Mouse (Mus musculus): ENCODE measurements around the gene Nbeal2. TPM values are rescaled to one million over a fixed set of nuclear protein-coding genes. Genes with fewer than 3 reads are reported as not detected.

Gene Nbeal2
- polyA plus RNA-seq, 1 experiment from 2014 or later, result 1.7 TPM

DNA sequence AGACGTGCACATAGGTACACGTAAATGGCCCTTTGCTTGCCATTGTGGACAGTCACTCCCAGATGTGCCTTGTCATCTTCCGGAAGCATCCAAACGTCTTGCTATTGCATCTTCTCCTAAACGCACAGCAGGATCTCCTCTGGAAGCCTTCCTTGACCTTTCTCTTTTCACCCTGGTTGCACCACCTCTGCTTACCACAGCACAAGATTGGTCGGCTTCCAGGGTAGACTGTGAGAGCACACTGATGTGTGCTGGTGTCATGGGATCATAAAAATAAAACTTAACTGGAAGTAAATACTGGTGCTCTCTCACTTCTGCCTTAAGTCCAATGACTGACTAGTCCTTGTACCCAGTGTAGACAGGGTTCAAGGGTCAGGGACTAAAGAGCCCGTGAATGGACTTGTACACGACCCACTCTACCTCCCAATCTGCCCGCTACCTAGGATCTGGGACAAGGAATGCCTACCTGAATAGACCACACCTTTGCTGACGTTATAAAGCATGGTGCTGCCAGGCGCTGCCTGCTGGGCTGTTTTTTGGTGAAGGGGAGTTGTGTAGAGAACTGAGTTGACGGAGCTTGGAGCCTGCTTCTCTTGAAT, 31.2 kb downstream of the Nbeal2 start:
- peaks cover 15% of the 10 kb centered on the region for H3K4me1 ChIP-seq
- no peak for ATAC-seq (ENCODE audit: insufficient number of reproducible peaks, insufficient read depth, low FRiP score, low TSS enrichment)
- WGBS, result 85% methylated on average over 12 of the region's 12 CpGs
- H3K36me3 ChIP-seq, result peaks cover 52% of the 10 kb centered on the region
- no peaks in the 10 kb centered on the region for H3K9me3 ChIP-seq
- H3K27ac ChIP-seq, result no peak overlapping the region
- peak overlapping the region; percentile 92 for H3K4me2 ChIP-seq (replicated peaks)
- H3K4me3 ChIP-seq, result no peak overlapping the region
- no peak overlapping the region for H3K9ac ChIP-seq
- H3K27me3 ChIP-seq, result no peaks in the 10 kb centered on the region

DNA sequence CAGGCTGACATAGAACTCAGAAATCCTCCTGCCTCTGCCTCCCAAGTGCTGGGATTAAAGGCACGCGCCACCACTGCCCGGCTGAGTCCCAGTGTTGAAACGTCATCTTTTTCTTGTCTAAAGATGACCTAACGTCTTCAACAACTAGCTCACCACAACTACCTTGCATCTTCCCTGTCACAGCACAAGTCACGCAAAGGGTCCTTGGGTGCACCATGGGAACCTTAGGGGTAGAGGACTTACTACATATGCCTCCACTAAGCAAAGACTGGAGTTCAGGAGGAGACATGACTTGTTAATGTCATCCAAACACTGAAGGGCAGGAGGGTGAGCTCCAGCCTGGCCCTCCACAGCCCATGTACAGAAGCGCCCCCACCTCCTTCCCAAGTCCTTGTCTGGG, 33.3 kb downstream of the Nbeal2 start:
- Histone ChIP-seq H3K9me3 (no peaks in the 10 kb centered on the region), H3K9ac (no peak overlapping the region), H3K4me2 (replicated peaks) (no peak overlapping the region), H3K27me3 (no peaks in the 10 kb centered on the region), H3K4me1 (peaks cover 15% of the 10 kb centered on the region), H3K36me3 (peaks cover 70% of the 10 kb centered on the region), H3K4me3 (no peak overlapping the region), H3K27ac (no peak overlapping the region)
- ATAC-seq (ENCODE audit: insufficient number of reproducible peaks, insufficient read depth, low FRiP score, low TSS enrichment), result no peak
- 92% methylated on average over 7 of the region's 7 CpGs for WGBS

DNA sequence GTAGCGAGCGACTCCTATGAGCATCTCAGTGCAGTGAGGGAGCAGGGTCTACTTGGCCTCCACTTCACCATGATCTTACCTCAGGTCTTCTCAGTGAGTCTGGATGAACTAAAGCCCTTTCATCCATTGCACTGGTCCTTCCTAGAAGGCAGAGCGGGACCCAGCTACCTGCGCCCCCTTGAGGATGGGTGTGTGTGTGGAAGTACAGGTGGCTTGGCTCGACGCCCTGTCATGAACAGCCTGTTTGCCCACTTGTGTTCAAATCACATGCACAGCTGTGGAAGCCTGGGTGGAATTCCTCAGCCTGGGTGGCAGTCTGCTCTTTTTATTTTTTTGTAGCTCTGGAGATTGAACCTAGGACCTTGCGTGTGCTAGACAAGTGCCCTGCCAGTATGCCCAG, 33.8 kb downstream of the Nbeal2 start:
- Histone ChIP-seq H3K9me3 (no peaks in the 10 kb centered on the region), H3K36me3 (peaks cover 75% of the 10 kb centered on the region), H3K27ac (no peak overlapping the region), H3K9ac (no peak overlapping the region), H3K4me2 (replicated peaks) (no peak overlapping the region), H3K4me3 (no peak overlapping the region), H3K27me3 (no peaks in the 10 kb centered on the region), H3K4me1 (peaks cover 12% of the 10 kb centered on the region)
- 89% methylated on average over 7 of the region's 7 CpGs for WGBS
- ATAC-seq (ENCODE audit: insufficient number of reproducible peaks, insufficient read depth, low FRiP score, low TSS enrichment), result no peak

DNA sequence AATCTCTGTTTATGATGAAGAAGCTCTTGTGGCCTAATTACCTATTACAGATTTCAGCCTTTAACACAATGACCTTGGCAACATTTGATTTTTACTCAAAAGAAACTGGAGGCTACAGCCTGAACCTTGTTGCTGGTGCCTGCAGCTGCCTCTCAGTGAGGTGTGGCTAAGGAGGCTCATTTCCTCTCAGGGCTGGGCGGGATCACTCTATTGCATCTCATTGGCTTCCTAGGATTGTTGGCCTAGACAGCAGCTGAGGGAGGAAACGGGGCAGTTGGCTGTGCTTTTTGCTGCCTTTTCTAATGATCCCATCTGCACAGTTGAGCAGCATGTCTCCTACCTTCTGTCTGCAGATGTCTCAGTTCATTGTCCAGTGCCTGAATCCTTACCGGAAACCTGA, 36.9 kb downstream of the Nbeal2 start:
- Histone ChIP-seq H3K4me1 (no peaks in the 10 kb centered on the region), H3K4me2 (replicated peaks) (no peak overlapping the region), H3K9me3 (no peaks in the 10 kb centered on the region), H3K4me3 (no peak overlapping the region), H3K27me3 (no peaks in the 10 kb centered on the region), H3K27ac (no peak overlapping the region), H3K9ac (no peak overlapping the region), H3K36me3 (peaks cover 83% of the 10 kb centered on the region)
- 89% methylated on average over 3 of the region's 3 CpGs for WGBS
- no peak for ATAC-seq (ENCODE audit: insufficient number of reproducible peaks, insufficient read depth, low FRiP score, low TSS enrichment)

DNA sequence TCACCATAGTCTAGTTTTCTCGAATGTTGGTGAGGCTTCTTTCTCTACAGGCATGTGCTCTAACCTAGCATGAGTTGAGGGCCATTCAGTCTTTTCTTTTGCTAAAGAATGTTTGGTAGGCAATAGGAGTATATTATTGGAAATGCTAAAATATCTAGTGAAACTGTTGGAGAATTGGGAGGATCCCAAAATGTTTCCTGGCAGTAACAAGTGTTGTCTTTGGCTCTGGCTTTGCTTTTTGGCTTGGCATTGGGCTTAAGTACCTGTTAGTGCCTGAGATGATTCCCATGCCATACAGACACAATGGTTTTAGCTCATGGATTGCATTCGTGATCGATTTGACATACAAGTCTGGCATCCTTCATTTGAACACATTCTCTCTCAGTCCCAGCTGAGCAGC, 42.5 kb downstream of the Nbeal2 start:
- Histone ChIP-seq H3K27ac (no peak overlapping the region), H3K27me3 (no peaks in the 10 kb centered on the region), H3K9me3 (no peaks in the 10 kb centered on the region), H3K4me1 (no peaks in the 10 kb centered on the region), H3K4me3 (no peak overlapping the region), H3K4me2 (replicated peaks) (no peak overlapping the region), H3K9ac (no peak overlapping the region), H3K36me3 (peaks cover 59% of the 10 kb centered on the region)
- no peak for ATAC-seq (ENCODE audit: insufficient number of reproducible peaks, insufficient read depth, low FRiP score, low TSS enrichment)
- WGBS, result 87% methylated on average over 3 of the region's 3 CpGs

DNA sequence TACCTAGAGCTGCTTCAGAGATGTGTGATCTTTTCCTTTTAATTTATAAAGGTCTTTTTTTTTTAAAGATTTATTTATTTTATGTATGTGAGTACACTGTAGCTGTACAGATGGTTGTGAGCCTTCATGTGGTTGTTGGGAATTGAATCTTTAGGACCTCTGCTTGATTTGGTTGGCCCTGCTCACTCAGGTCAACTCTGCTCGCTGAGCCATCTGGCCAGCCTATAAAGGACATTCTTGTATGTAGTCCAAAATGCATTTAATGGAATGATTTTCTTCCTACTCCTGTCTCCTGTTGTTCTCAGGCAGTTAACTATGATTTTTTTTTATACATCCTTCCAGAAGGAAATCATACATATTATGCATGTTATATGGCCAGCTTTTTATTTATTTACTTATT, 70.4 kb downstream of the Nbeal2 start:
- Histone ChIP-seq H3K27me3 (no peaks in the 10 kb centered on the region), H3K9ac (no peak overlapping the region), H3K36me3 (peaks cover 14% of the 10 kb centered on the region; the same call in 1 of the 2 replicates), H3K9me3 (no peaks in the 10 kb centered on the region), H3K4me2 (replicated peaks) (no peak overlapping the region), H3K4me3 (no peak overlapping the region), H3K27ac (no peak overlapping the region), H3K4me1 (no peaks in the 10 kb centered on the region)
- 90% methylated on average over 1 of the region's 1 CpGs for WGBS
- ATAC-seq (ENCODE audit: insufficient number of reproducible peaks, insufficient read depth, low FRiP score, low TSS enrichment), result no peak

DNA sequence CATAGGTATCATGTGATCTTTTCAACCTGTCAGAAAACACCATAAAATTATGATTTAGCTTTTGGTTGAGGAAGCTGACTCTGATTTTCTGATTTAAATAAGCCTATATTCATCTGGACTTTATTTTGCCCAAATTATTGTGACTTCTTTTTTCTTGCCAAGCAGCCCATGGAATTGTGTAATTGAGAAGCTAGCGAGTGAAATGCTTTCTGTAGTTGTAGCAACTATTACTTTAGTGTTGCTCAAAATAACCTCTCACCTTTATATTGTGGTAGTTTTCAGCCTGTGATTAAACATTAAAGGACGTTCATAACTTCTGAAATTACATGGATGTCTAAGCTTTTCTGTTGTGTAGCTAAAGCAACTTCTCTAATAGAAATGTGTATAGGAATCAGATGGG, 71.8 kb downstream of the Nbeal2 start:
- no peak for ATAC-seq (ENCODE audit: insufficient number of reproducible peaks, insufficient read depth, low FRiP score, low TSS enrichment)
- H3K4me2 ChIP-seq (replicated peaks), result no peak overlapping the region
- H3K27me3 ChIP-seq, result no peaks in the 10 kb centered on the region
- 88% methylated on average over 2 of the region's 2 CpGs for WGBS
- no peaks in the 10 kb centered on the region for H3K4me1 ChIP-seq
- no peak overlapping the region for H3K27ac ChIP-seq
- no peaks in the 10 kb centered on the region for H3K9me3 ChIP-seq
- peaks cover 18% of the 10 kb centered on the region; the same call in 1 of the 2 replicates for H3K36me3 ChIP-seq
- H3K4me3 ChIP-seq, result no peak overlapping the region
- no peak overlapping the region for H3K9ac ChIP-seq

Small RNA genes lying within 50 kb of the gene (microRNA-seq; reads per million reads assigned to microRNA genes)
- gene Mir8107, result not detected

Other genes with a start within 250 kb of the Nbeal2 start
- gene Ptpn23, start 245.9 kb downstream of the Nbeal2 start, polyA plus RNA-seq (2016; fragmentation: Nextera tagmentation; extraction: Ambion mirVana), result 19.3 and 22.3 TPM in 2 replicates
- 3.3 and 4.1 TPM in 2 replicates for gene Ngp, start 234.4 kb downstream of the Nbeal2 start, polyA plus RNA-seq (2016; fragmentation: Nextera tagmentation; extraction: Ambion mirVana)
- gene Klhl18, start 177.5 kb downstream of the Nbeal2 start, polyA plus RNA-seq (2016; fragmentation: Nextera tagmentation; extraction: Ambion mirVana), result 10.3 and 10.9 TPM in 2 replicates
- 1.4 and 1.5 TPM in 2 replicates for gene Kif9, start 177.2 kb downstream of the Nbeal2 start, polyA plus RNA-seq (2016; fragmentation: Nextera tagmentation; extraction: Ambion mirVana)
- 46.3 and 47.1 TPM in 2 replicates for gene Setd2, start 121.6 kb downstream of the Nbeal2 start, polyA plus RNA-seq (2016; fragmentation: Nextera tagmentation; extraction: Ambion mirVana)
- 58.8 and 59.8 TPM in 2 replicates for gene Nradd, start 29.7 kb downstream of the Nbeal2 start, polyA plus RNA-seq (2016; fragmentation: Nextera tagmentation; extraction: Ambion mirVana)
- 118 and 120 TPM in 2 replicates for gene Ccdc12, start 2.3 kb upstream of the Nbeal2 start, polyA plus RNA-seq (2016; fragmentation: Nextera tagmentation; extraction: Ambion mirVana)
- gene Myl3, start 87.7 kb upstream of the Nbeal2 start, polyA plus RNA-seq (2016; fragmentation: Nextera tagmentation; extraction: Ambion mirVana), result 1.9 and 2.4 TPM in 2 replicates
- 115 and 117 TPM in 2 replicates for gene Pth1r, start 93.0 kb upstream of the Nbeal2 start, polyA plus RNA-seq (2016; fragmentation: Nextera tagmentation; extraction: Ambion mirVana)
- not detected in 2 replicates for gene Prss42, start 144.0 kb upstream of the Nbeal2 start, polyA plus RNA-seq (2016; fragmentation: Nextera tagmentation; extraction: Ambion mirVana)
- not detected in 2 replicates for gene Prss44, start 159.8 kb upstream of the Nbeal2 start, polyA plus RNA-seq (2016; fragmentation: Nextera tagmentation; extraction: Ambion mirVana)
- gene Prss43, start 172.5 kb upstream of the Nbeal2 start, polyA plus RNA-seq (2016; fragmentation: Nextera tagmentation; extraction: Ambion mirVana), result not detected in 2 replicates
- gene Prss45, start 180.4 kb upstream of the Nbeal2 start, polyA plus RNA-seq (2016; fragmentation: Nextera tagmentation; extraction: Ambion mirVana), result not detected in 2 replicates
- gene Prss46, start 190.3 kb upstream of the Nbeal2 start, polyA plus RNA-seq (2016; fragmentation: Nextera tagmentation; extraction: Ambion mirVana), result not detected in 2 replicates
- 0.15 and 0.50 TPM in 2 replicates for gene Prss50, start 203.8 kb upstream of the Nbeal2 start, polyA plus RNA-seq (2016; fragmentation: Nextera tagmentation; extraction: Ambion mirVana)
- 2.1 and 2.2 TPM in 2 replicates for gene Als2cl, start 225.7 kb upstream of the Nbeal2 start, polyA plus RNA-seq (2016; fragmentation: Nextera tagmentation; extraction: Ambion mirVana)
- 0.96 and 1.3 TPM in 2 replicates for gene Tmie, start 226.0 kb upstream of the Nbeal2 start, polyA plus RNA-seq (2016; fragmentation: Nextera tagmentation; extraction: Ambion mirVana)